Mouse (Mus musculus) spleen, adult 2 months (tissue): ENCODE results near the gene Mrpl54. TPM values are rescaled to one million over a fixed set of nuclear protein-coding genes. Genes with fewer than 3 reads are reported as not detected.

Experiments
- DNase-seq, 2 experiments: peaks; one replicate each; pipeline versions ENCODE4 v3.0.0 to v3.0.0-alpha.2; 2012 to 2021; ENCODE audit warnings: low spot score in 2 of 2, low read depth in 1 of 2
- H3K27ac ChIP-seq: fragments of 200-500 bp; 2 replicates; pipeline ENCODE4 v1.5.1; 2012; ENCODE audit warnings: low read length, inconsistent platforms; ENCODE audit not compliant: insufficient read depth
- H3K27me3 ChIP-seq: fragments of 200-500 bp; 2 replicates; pipeline ENCODE4 v1.6.1; 2012; ENCODE audit warnings: mild to moderate bottlenecking, moderate library complexity, low read length, inconsistent platforms; ENCODE audit not compliant: control insufficient read depth, insufficient read depth
- H3K36me3 ChIP-seq: fragments of 200-500 bp; 2 replicates; pipeline ENCODE4 v1.6.1; 2012; ENCODE audit warnings: mild to moderate bottlenecking, low read length, inconsistent platforms; ENCODE audit not compliant: control insufficient read depth, insufficient read depth
- H3K4me1 ChIP-seq: fragments of 200-500 bp; 2 replicates; pipeline ENCODE4 v1.6.1; 2011; ENCODE audit warnings: inconsistent platforms; ENCODE audit not compliant: control insufficient read depth, insufficient read depth, insufficient read length
- H3K4me3 ChIP-seq: fragments of 200-500 bp; 2 replicates; pipeline ENCODE4 v1.5.1; 2011; ENCODE audit warnings: mild to moderate bottlenecking, inconsistent platforms; ENCODE audit not compliant: insufficient read depth, insufficient read length; ENCODE audit errors: extremely low read depth
- CTCF ChIP-seq: fragments of 200-500 bp; IDR thresholded peaks from 2 replicates; pipeline ENCODE4 v1.5.1; 2011; ENCODE audit warnings: mild to moderate bottlenecking, inconsistent platforms; ENCODE audit not compliant: insufficient read depth, insufficient read length, insufficient replicate concordance; ENCODE audit errors: extremely low read depth
- POLR2A ChIP-seq: fragments of 200-500 bp; IDR thresholded peaks from 2 replicates; pipeline ENCODE4 v1.6.1; 2011; ENCODE audit warnings: low read depth, low read length, inconsistent platforms
- WGBS: fragments of 180-500 bp; shearing (Covaris S2); methylation state at CpG from one replicate; pipeline ENCODE4 v1.1.7; 2018; 5-methylcytosine and 5-hydroxymethylcytosine counted together
- polyA plus RNA-seq: library from polyadenylated mRNA; depleted of rRNA; stranded (reverse); fragments of >200 nt; gene quantifications from 2 replicates; pipeline ENCODE4 v1.2.3, GENCODE M21; 2012

The Mrpl54 gene
- polyA plus RNA-seq, 1 experiment: 63.6 TPM

DNA sequence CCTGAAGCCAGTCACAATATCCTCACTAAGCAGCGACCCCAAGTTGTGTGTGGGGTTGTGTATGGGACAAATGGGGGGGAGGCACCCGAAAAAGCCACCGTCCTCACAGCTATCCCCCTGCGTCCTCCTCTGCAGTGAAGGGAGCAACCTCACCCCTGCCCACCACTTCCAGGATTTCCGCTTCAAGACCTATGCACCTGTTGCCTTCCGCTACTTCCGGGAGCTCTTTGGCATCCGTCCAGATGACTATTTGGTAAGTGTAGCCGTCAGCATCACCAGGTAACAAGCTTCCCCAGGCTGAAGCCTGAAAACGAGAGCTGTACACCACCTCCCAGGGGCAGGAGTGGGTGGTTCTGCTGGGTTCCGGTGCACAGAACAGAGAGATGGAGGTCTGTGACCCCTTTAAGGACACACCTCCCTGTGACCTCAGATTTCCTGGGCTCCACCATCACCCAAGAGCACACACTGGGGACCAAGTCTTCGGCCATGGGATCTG, 39.5 kb upstream of the Mrpl54 start:
- H3K27me3 ChIP-seq: no peaks in the 10 kb centered on the region
- peaks cover 36% of the 10 kb centered on the region for H3K4me1 ChIP-seq
- H3K4me3 ChIP-seq: no peak overlapping the region
- peaks cover 37% of the 10 kb centered on the region for H3K36me3 ChIP-seq
- no peak for DNase-seq
- TF ChIP-seq POLR2A: no peak
- TF ChIP-seq CTCF: no peak
- WGBS: 85% methylated on average over 12 of the region's 12 CpGs
- H3K27ac ChIP-seq: peak overlapping the region; percentile 2; the same call in 1 of the 2 replicates

GRCm38 (mm10) chr10:81305663-81306062, 38.9 kb upstream of the Mrpl54 start:
- no peaks in the 10 kb centered on the region for H3K27me3 ChIP-seq
- peaks cover 41% of the 10 kb centered on the region for H3K4me1 ChIP-seq
- no peak for DNase-seq
- peaks cover 33% of the 10 kb centered on the region for H3K36me3 ChIP-seq
- WGBS: 91% methylated on average over 14 of the region's 14 CpGs
- H3K27ac ChIP-seq: peak overlapping the region; percentile 2; the same call in 1 of the 2 replicates
- no peak overlapping the region for H3K4me3 ChIP-seq
- TF ChIP-seq CTCF: no peak
- TF ChIP-seq POLR2A: no peak

DNA sequence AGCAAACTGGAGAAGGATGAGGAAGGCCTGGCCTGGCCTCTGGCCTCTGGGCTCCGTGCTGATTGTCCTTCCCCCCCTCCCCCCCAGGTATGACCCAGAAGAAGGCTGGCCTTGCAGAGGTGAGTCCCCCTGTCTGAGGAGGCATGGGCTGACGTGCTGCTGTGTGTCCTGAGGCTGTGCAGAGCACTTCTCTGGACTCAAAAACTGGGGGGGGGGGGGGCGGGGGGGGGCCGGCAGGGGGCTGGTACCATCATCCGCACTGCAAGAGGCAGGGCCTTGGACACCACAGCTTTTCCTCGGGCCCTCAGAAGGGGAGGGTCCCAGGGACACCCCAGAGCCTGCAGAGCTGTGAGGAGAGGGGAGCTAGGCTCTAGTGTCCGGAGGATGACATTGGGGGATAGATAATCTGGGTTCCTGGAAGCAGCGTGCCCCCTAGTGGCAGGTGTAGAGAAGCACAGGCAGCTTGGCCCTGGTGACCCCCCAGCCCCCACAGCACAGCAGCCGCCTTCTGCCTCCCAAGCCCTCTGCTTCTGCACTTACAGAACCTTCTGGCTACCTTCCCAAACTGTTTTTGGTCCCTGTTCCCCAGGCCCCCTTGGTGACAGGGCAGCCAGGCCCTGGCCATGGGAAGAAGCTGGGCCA, 38.0 kb upstream of the Mrpl54 start:
- WGBS: 24% methylated on average over 7 of the region's 9 CpGs
- peaks cover 51% of the 10 kb centered on the region for H3K4me1 ChIP-seq
- peak; percentile 92 for TF ChIP-seq CTCF
- TF ChIP-seq POLR2A: no peak
- DNase-seq: peak in 1 of 2 experiments; percentile 53
- H3K36me3 ChIP-seq: peaks cover 24% of the 10 kb centered on the region
- H3K27ac ChIP-seq: no peak overlapping the region
- no peaks in the 10 kb centered on the region for H3K27me3 ChIP-seq
- no peak overlapping the region for H3K4me3 ChIP-seq

GRCm38 (mm10) chr10:81303761-81304160, 37.0 kb upstream of the Mrpl54 start:
- Histone ChIP-seq H3K4me3 (no peak overlapping the region), H3K27me3 (no peaks in the 10 kb centered on the region), H3K27ac (no peak overlapping the region), H3K4me1 (peaks cover 57% of the 10 kb centered on the region), H3K36me3 (peaks cover 18% of the 10 kb centered on the region)
- whole genome bisulfite sequencing: 25% methylated on average over 7 of the region's 7 CpGs
- no peak for TF ChIP-seq POLR2A
- no peak for TF ChIP-seq CTCF
- peak in 1 of 2 experiments; percentile 55 for DNase-seq

DNA sequence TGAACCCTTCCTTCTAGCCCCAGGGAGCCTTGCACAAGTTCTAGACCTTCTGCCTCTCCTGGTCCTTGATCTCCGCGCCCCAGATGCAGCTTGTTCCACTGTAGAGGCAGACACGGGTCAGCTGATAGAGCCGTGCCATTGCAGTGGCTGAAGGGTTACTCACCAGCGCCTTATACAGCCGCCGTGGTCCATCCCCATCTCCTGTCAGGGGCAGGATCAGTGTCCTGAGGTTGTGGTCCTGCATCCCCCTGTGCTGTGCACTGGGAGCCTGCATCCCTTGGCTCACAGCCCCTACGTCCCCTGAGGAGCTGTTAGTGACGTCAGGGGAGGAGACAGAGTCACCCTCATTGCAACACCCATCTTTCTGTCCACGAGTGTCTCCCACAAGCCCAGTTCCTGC, 36.5 kb upstream of the Mrpl54 start:
- Histone ChIP-seq H3K27ac (0 out of 2 replicates have a peak overlapping the region, but pooled peaks have one; percentile 11), H3K4me1 (peaks cover 62% of the 10 kb centered on the region), H3K27me3 (no peaks in the 10 kb centered on the region), H3K4me3 (no peak overlapping the region), H3K36me3 (peaks cover 18% of the 10 kb centered on the region)
- TF ChIP-seq POLR2A (no peak), CTCF (no peak)
- DNase-seq: no peak
- WGBS: 34% methylated on average over 10 of the region's 10 CpGs

GRCm38 (mm10) chr10:81302781-81303218, 36.1 kb upstream of the Mrpl54 start:
- Histone ChIP-seq H3K27ac (peak overlapping the region; percentile 11; the same call in 1 of the 2 replicates), H3K4me3 (no peak overlapping the region), H3K36me3 (peaks cover 15% of the 10 kb centered on the region), H3K4me1 (peaks cover 67% of the 10 kb centered on the region), H3K27me3 (no peaks in the 10 kb centered on the region)
- no peak for TF ChIP-seq POLR2A
- no peak for TF ChIP-seq CTCF
- no peak for DNase-seq
- 18% methylated on average over 14 of the region's 14 CpGs for WGBS

GRCm38 (mm10) chr10:81302288-81302687, 35.6 kb upstream of the Mrpl54 start:
- no peak for DNase-seq
- Histone ChIP-seq H3K4me3 (no peak overlapping the region), H3K27ac (peak overlapping the region; percentile 34; the same call in 1 of the 2 replicates), H3K36me3 (peaks cover 9% of the 10 kb centered on the region), H3K27me3 (no peaks in the 10 kb centered on the region), H3K4me1 (peaks cover 72% of the 10 kb centered on the region)
- TF ChIP-seq CTCF (no peak), POLR2A (no peak)
- 76% methylated on average over 4 of the region's 4 CpGs for WGBS
